Mouse (Mus musculus) heart, adult 2 months (tissue): Measurements from ENCODE around the gene Crx. TPM values are rescaled to one million over a fixed set of nuclear protein-coding genes. Genes with fewer than 3 reads are reported as not detected.

ENCODE experiments used
- DNase-seq, 2 experiments: peaks; one replicate each; pipeline ENCODE4 v3.0.0; 2021
- H3K27ac ChIP-seq: fragments of 200-600 bp; 2 replicates; pipeline ENCODE4 v1.8.1; 2022
- H3K27me3 ChIP-seq: fragments of 200-500 bp; 2 replicates; pipeline ENCODE4 v1.6.1; 2012; ENCODE audit warnings: mild to moderate bottlenecking, low read length, inconsistent platforms, mixed read lengths; ENCODE audit not compliant: control insufficient read depth, insufficient read depth
- H3K36me3 ChIP-seq: fragments of 200-500 bp; 2 replicates; pipeline ENCODE4 v1.6.1; 2012; ENCODE audit warnings: low read length, inconsistent platforms; ENCODE audit not compliant: control insufficient read depth, insufficient read depth
- H3K4me1 ChIP-seq: fragments of 200-500 bp; 2 replicates; pipeline ENCODE4 v1.6.1; 2011; ENCODE audit warnings: low read length; ENCODE audit not compliant: control insufficient read depth, insufficient read depth
- H3K4me3 ChIP-seq: fragments of 200-600 bp; 2 replicates; pipeline ENCODE4 v1.8.1; 2022
- H3K79me2 ChIP-seq: fragments of 200-500 bp; replicated peaks from 2 replicates; pipeline ENCODE4 v1.6.1; 2012; ENCODE audit warnings: mild to moderate bottlenecking, inconsistent platforms, low read length, moderate library complexity, mixed read lengths; ENCODE audit not compliant: control insufficient read depth, insufficient read depth
- H3K9ac ChIP-seq: fragments of 200-500 bp; 2 replicates; pipeline ENCODE4 v1.6.1; 2012; ENCODE audit warnings: low read depth, mild to moderate bottlenecking, control low read depth, inconsistent platforms, low read length, mixed read lengths
- CTCF ChIP-seq: fragments of 200-600 bp; IDR thresholded peaks from 2 replicates; pipeline ENCODE4 v1.8.1; 2022; ENCODE audit warnings: antibody characterized with exemption, mild to moderate bottlenecking, moderate library complexity
- EP300 ChIP-seq: fragments of 200-500 bp; IDR thresholded peaks from 2 replicates; pipeline ENCODE4 v1.6.1; 2011; ENCODE audit warnings: low read depth, low read length, control low read depth; ENCODE audit not compliant: insufficient read depth
- POLR2A ChIP-seq: fragments of 200-500 bp; IDR thresholded peaks from 2 replicates; pipeline ENCODE4 v1.6.1; 2011; ENCODE audit warnings: mild to moderate bottlenecking, low read depth, low read length, control low read depth; ENCODE audit not compliant: insufficient read depth
- WGBS: fragments of 180-500 bp; shearing (Covaris S2); methylation state at CpG from one replicate; pipeline ENCODE4 v1.1.7; 2018; 5-methylcytosine and 5-hydroxymethylcytosine counted together
- intact Hi-C: fragments of 180-260 bp; cut with DNase I; formaldehyde crosslinking; loops from one replicate; pipeline ENCODE4 v1.15.1; 2025
- polyA plus RNA-seq: library from polyadenylated mRNA; depleted of rRNA; stranded (reverse); fragments of >200 nt; gene quantifications from 2 replicates; pipeline ENCODE4 v1.2.3, GENCODE M21; 2012
- total RNA-seq, 2 experiments: library from RNA; stranded (reverse); gene quantifications; 2 replicates each; pipeline ENCODE4 v1.2.3; 2021

Crx gene
- total and polyA plus RNA-seq, 3 experiments = not detected

- no peak overlapping the region for H3K27ac ChIP-seq
Observed at GRCm38 (mm10) chr7:15910521-15910920, 30.8 kb upstream of the Crx start.

GRCm38 (mm10) chr7:15907971-15908590 lies 28.3 kb upstream of the Crx start:
- no peak overlapping the region for H3K9ac ChIP-seq
- intact Hi-C loops = no loop called here
- WGBS = 61% methylated on average over 8 of the region's 8 CpGs
- H3K79me2 ChIP-seq = no peaks in the 10 kb centered on the region
- no peak overlapping the region for H3K27ac ChIP-seq
- no peaks in the 10 kb centered on the region for H3K27me3 ChIP-seq
- no peak for TF ChIP-seq POLR2A
- TF ChIP-seq EP300 = no peak
- TF ChIP-seq CTCF = no peak
- no peaks in the 10 kb centered on the region for H3K36me3 ChIP-seq
- DNase-seq = no peak
- no peak overlapping the region for H3K4me3 ChIP-seq
- H3K4me1 ChIP-seq = no peaks in the 10 kb centered on the region

More at GRCm38 (mm10) chr7:15910521-15910920, 30.8 kb upstream of the Crx start:
- intact Hi-C loops = no loop called here
- Histone ChIP-seq H3K79me2 (no peaks in the 10 kb centered on the region), H3K36me3 (no peaks in the 10 kb centered on the region), H3K9ac (no peak overlapping the region), H3K27me3 (no peaks in the 10 kb centered on the region), H3K4me3 (no peak overlapping the region), H3K4me1 (peaks cover 1% of the 10 kb centered on the region; the same call in 1 of the 2 replicates)
- TF ChIP-seq POLR2A (no peak), CTCF (no peak), EP300 (no peak)
- DNase-seq = no peak
- WGBS = 77% methylated on average over 5 of the region's 5 CpGs

- no peak overlapping the region for H3K9ac ChIP-seq
- TF ChIP-seq POLR2A (no peak), EP300 (no peak), CTCF (no peak)
- H3K79me2 ChIP-seq = no peaks in the 10 kb centered on the region
- WGBS = 63% methylated on average over 1 of the region's 1 CpGs
- H3K27me3 ChIP-seq = no peaks in the 10 kb centered on the region
- no peak overlapping the region for H3K4me3 ChIP-seq
- H3K27ac ChIP-seq = no peak overlapping the region
- no peak for DNase-seq
- no peaks in the 10 kb centered on the region for H3K36me3 ChIP-seq
- H3K4me1 ChIP-seq = no peaks in the 10 kb centered on the region
- intact Hi-C loops = no loop called here
Observed at GRCm38 (mm10) chr7:15906602-15907001, 26.8 kb upstream of the Crx start.

- H3K4me3 ChIP-seq = no peak overlapping the region
- intact Hi-C loops = loop anchor here (1.0 kb wide), 1 partner anchor 12 kb away; no protein-coding TSS in a partner anchor
- no peaks in the 10 kb centered on the region for H3K79me2 ChIP-seq
- H3K27me3 ChIP-seq = no peaks in the 10 kb centered on the region
- no peak overlapping the region for H3K27ac ChIP-seq
- no peak for TF ChIP-seq EP300
- TF ChIP-seq POLR2A = no peak
- TF ChIP-seq CTCF = no peak
- no peaks in the 10 kb centered on the region for H3K36me3 ChIP-seq
- no peak for DNase-seq
- no peaks in the 10 kb centered on the region for H3K4me1 ChIP-seq
- no peak overlapping the region for H3K9ac ChIP-seq
- WGBS = 76% methylated on average over 7 of the region's 7 CpGs
Observed at GRCm38 (mm10) chr7:15905861-15906260, 26.1 kb upstream of the Crx start.

GRCm38 (mm10) chr7:15901366-15902048 lies 21.7 kb upstream of the Crx start:
- WGBS = 72% methylated on average over 9 of the region's 9 CpGs
- Histone ChIP-seq H3K79me2 (no peaks in the 10 kb centered on the region), H3K4me3 (no peak overlapping the region), H3K27me3 (no peaks in the 10 kb centered on the region), H3K36me3 (no peaks in the 10 kb centered on the region), H3K27ac (no peak overlapping the region), H3K9ac (no peak overlapping the region), H3K4me1 (no peaks in the 10 kb centered on the region)
- DNase-seq = no peak
- intact Hi-C loops = no loop called here
- no peak for TF ChIP-seq EP300
- no peak for TF ChIP-seq CTCF
- no peak for TF ChIP-seq POLR2A

DNA sequence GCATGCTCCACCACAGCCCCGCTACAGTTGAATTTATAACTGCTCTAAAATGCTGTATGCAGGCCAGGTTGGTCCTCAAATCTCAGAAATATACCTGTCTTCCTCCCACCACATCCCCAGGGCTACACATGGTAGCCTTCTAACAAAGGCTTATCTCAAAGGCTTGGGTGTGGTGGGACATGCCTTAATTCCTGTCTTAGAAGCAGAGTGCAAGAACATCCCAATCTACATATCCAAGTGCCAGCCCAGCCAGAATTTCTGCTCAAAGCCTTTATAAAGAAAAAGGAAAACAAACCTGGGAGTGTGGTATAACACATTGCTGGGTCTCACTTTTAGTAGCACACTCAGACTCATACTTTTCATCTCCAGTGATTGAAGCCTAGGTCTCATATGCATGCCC lies 14.5 kb upstream of the Crx start:
- Histone ChIP-seq H3K4me1 (no peaks in the 10 kb centered on the region), H3K79me2 (no peaks in the 10 kb centered on the region), H3K27me3 (no peaks in the 10 kb centered on the region), H3K36me3 (no peaks in the 10 kb centered on the region), H3K9ac (no peak overlapping the region), H3K27ac (no peak overlapping the region), H3K4me3 (no peak overlapping the region)
- TF ChIP-seq EP300 (no peak), CTCF (no peak), POLR2A (no peak)
- intact Hi-C loops = loop anchor here (1.0 kb wide), 1 partner anchor 11 kb away; no protein-coding TSS in a partner anchor
- WGBS = 56% methylated on average over 1 of the region's 1 CpGs
- DNase-seq = no peak
